Comparison of ENCODE assay signal across 22 mouse cellular contexts in genomic region chr9:11998580-11998979, GRCm38 (mm10).
"Had no signal": no experiment of that assay in that cellular context is flagged by ENCODE, and none has a peak within 500 bp of the region (broad histone marks: within the 10 kb centered on the region; RNA-seq: fewer than 3 reads in every experiment).

No protein-coding gene starts in this region.

- H3K36me3 ChIP-seq: heart, embryonic 13.5 days; heart, embryonic 15.5 days; hindbrain, embryonic 13.5 days; hindbrain, embryonic 15.5 days; limb, embryonic 13.5 days; limb, embryonic 15.5 days; liver, embryonic 12.5 days had no signal

- H3K27ac ChIP-seq: heart, embryonic 13.5 days; heart, embryonic 15.5 days; hindbrain, embryonic 13.5 days; hindbrain, embryonic 15.5 days; hindbrain, postnatal 0 days; limb, embryonic 13.5 days; limb, embryonic 15.5 days; liver, embryonic 12.5 days; liver, embryonic 14.5 days had no signal

- DNase-seq: gastrocnemius, postnatal 14 days; gastrocnemius, postnatal 36 days; heart, adult 11 months; heart, postnatal 14 days; heart, postnatal 36 days; kidney, adult 11 months; kidney, postnatal 10 days; kidney, postnatal 25 days; layer of hippocampus, adult 9-11 months; layer of hippocampus, postnatal 36 days; left cerebral cortex, postnatal 4 days had no signal

- ATAC-seq: hindbrain, postnatal 0 days; intestine, embryonic 16.5 days; liver, embryonic 12.5 days had no signal

- H3K9me3 ChIP-seq: heart, embryonic 13.5 days; heart, embryonic 15.5 days; hindbrain, embryonic 13.5 days; hindbrain, embryonic 15.5 days; limb, embryonic 13.5 days; limb, embryonic 15.5 days; liver, embryonic 12.5 days had no signal

- H3K4me3 ChIP-seq: heart, embryonic 13.5 days; heart, embryonic 15.5 days; hindbrain, embryonic 13.5 days; hindbrain, embryonic 15.5 days; limb, embryonic 13.5 days; limb, embryonic 15.5 days; liver, embryonic 12.5 days had no signal

- H3K4me2 ChIP-seq: heart, embryonic 11.5 days; heart, embryonic 13.5 days; heart, embryonic 15.5 days; hindbrain, embryonic 13.5 days; hindbrain, embryonic 15.5 days; limb, embryonic 13.5 days; limb, embryonic 15.5 days; liver, embryonic 12.5 days had no signal

- H3K27me3 ChIP-seq: heart, embryonic 13.5 days; heart, embryonic 15.5 days; hindbrain, embryonic 13.5 days; hindbrain, embryonic 15.5 days; limb, embryonic 13.5 days; limb, embryonic 15.5 days; liver, embryonic 12.5 days had no signal

- H3K9ac ChIP-seq: heart, embryonic 13.5 days; heart, embryonic 15.5 days; hindbrain, embryonic 13.5 days; hindbrain, embryonic 15.5 days; limb, embryonic 13.5 days; limb, embryonic 15.5 days; liver, embryonic 12.5 days; liver, embryonic 14.5 days had no signal

- H3K4me1 ChIP-seq: heart, embryonic 13.5 days; heart, embryonic 15.5 days; hindbrain, embryonic 13.5 days; hindbrain, embryonic 15.5 days; limb, embryonic 13.5 days; limb, embryonic 15.5 days; liver, embryonic 12.5 days had no signal
